Mouse (Mus musculus): ENCODE results near the gene Cited1.
A peak's percentile ranks its signal among the peaks of the same experiment; 100 is the strongest.

Gene Cited1

GRCm38 (mm10) chrX:102251937-102252860 lies at the start of gene Cited1:
Cited1 (minus strand) TSS chrX:102252181.
- peak; percentile 65 for DNase-seq

GRCm38 (mm10) chrX:102284889-102285288 lies 32.9 kb upstream of the Cited1 start:
- DNase-seq: no peak

- no peak for DNase-seq
These were observed 10.8 kb upstream of the Cited1 start for GRCm38 (mm10) chrX:102262620-102263345.

- DNase-seq: no peak
These were observed 7.8 kb upstream of the Cited1 start for GRCm38 (mm10) chrX:102259772-102260171.

DNA sequence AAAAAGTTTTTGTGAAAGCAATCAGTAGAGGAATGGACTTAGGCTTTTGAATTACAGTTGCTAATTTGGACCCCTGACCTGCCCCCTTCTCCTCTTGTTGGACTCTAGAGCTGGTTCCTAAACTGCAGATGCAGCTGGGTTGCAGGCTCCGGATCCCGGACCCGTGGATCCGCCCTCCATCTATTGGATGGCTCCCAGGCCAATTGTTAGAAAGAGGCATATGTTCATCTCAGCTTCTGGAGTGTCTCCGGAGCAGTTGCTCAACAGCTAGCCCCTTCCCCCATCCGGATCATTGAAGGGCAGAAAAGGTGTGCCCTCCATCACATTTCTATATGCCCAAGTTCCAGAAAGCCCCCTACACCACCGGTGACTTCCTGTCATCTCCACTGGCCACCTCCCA lies 1.9 kb upstream of the Cited1 start:
- DNase-seq: peak; percentile 39

DNA sequence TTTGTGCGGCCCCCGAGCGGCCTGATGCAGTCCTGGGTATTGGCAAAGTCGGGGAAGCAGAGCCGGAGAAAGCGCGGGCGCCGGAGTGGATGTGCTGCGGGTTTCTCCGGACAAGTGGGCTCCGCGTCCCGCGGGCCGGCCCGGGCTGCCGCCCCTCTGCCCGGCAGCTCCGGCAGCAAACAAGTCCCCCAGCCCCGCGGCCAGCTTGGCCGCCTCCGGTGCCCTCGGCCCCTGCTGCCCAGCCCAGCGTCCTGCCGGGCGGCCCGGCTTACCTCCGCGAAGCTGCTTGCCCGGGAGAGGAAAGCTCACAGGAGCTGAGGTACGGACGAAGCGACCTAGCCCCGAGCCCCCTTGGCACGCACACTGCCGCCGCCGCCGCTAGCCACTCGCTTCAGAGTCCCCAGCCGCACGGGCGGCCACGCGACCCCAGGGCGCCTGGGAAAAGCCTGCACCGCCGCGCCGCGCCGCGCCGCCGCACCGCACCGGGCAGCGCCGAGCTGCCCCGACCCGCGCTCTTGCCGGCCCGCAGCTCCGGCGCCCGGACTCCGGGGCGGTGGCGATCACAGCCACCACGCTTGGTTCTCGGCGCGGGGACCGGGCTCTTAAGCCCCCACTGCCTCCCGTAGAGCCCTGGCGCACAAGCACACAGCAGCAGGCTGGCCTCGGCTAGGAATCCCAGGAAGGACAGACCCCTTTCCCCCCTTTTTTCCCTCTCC lies 602 bp downstream of the Cited1 start:
- DNase-seq: peak; percentile 18

DNA sequence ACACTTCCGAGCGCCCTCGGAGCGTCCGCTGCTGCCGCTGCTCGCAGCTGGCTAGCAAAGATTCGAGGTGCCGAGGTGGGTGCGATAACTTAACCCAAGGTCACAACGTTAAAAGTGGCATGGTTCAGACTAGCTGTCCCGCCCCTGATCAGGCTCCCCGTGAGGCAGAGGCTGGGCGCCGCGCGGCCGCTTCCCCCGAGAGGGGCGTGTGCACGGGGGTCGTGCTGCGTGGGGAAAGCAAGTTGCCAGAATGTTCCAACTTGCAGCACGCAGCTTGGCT lies 1.1 kb downstream of the Cited1 start:
- DNase-seq: no peak

DNA sequence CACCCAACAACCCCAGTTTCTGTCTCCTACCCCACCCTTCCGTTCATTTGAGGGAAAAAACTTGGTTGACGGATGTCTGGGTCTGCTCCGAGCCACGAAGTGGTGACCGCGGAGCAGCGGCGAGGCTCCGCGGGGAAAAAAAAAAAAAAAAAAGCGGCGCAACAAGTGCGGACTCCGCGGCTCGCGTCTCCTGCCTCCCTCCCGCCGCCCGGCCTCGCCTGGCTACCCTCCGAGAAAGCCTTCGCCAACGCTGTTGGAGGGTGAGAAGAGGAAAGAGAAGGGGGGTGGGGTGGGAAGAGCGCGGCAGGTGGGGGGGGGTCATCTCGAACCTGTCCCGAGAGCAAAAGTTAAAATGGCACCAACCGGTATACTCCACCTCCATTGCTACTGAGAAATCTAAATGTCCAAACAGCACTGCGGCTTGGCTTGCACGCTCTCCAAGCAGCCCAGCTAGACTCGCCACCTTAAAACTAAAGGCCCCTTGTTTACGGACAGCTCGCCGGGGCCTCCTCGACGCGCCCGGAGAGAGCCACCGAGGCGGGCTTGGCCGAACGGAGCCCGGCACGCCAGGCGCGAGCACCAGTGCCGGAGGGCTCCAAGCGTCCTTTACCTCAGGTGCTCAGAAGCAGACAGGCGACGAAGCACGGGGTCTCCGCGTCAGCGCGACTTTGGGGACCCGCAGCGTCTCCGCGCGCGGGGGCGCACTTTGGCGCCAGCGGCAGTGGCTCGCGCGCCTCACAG lies 1.7 kb downstream of the Cited1 start:
- DNase-seq: peak; percentile 17

GRCm38 (mm10) chrX:102244334-102244733 lies 7.6 kb downstream of the Cited1 start:
- DNase-seq: peak; percentile 18

DNA sequence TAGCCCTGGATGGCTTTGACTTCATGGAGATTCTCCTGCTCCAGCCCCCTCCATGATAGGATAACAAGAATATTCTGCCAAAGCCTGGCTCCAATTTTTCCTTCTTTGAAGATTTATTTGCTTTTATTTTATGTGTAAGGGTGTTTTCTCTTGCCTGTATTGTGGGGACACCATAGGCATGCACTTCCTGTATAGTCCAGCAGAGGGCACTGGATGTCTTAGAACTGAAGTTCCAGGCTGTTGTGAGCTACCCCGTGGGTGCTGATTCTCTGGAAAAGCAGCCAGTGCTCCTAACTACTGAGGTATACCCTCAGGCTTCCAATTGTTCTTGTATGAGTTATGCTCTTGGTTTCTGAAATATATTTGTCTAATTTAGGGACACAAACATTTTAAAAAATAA lies 32.9 kb downstream of the Cited1 start:
- peak; percentile 61 for DNase-seq

- DNase-seq: peak; percentile 19
These were observed 36.6 kb downstream of the Cited1 start for GRCm38 (mm10) chrX:102215356-102215755.

All from kidney, postnatal 10 days (tissue).